Mouse (Mus musculus) c-Kit-positive CD71-positive TER-119-positive erythroid progenitor cells, embryonic 14.5 days (primary cell): ENCODE data around the gene Trim7.
"Not testable (repeated sequence)": the region's sequence is repeated elsewhere in the genome, so short reads cannot be mapped to it uniquely, and the experiment has no call there.

Experiments used
- DNase-seq: peaks from one replicate; pipeline ENCODE4 v3.0.0-alpha.2; 2013; ENCODE audit warnings: low spot score

The Trim7 gene

DNA sequence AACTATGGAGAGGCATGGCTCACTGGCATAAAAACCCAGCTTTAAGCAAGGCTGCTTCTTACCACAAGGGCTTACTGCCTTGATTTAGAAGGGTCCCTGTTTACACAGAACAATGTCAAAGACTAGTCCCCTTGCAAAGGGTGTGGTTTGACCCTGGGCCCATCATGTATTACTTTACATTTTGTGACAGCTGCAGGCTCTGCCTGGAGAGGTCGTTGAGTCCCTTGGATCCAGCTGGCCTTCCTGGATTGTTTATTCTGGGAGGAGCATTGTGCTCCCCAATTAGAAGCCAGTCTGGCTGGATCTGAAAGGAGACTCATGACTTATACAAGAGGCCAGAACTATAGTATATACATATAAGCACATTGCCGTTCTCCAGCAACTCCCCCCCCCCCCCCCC is 24.3 kb downstream of the Trim7 start:
- no peak for DNase-seq

DNA sequence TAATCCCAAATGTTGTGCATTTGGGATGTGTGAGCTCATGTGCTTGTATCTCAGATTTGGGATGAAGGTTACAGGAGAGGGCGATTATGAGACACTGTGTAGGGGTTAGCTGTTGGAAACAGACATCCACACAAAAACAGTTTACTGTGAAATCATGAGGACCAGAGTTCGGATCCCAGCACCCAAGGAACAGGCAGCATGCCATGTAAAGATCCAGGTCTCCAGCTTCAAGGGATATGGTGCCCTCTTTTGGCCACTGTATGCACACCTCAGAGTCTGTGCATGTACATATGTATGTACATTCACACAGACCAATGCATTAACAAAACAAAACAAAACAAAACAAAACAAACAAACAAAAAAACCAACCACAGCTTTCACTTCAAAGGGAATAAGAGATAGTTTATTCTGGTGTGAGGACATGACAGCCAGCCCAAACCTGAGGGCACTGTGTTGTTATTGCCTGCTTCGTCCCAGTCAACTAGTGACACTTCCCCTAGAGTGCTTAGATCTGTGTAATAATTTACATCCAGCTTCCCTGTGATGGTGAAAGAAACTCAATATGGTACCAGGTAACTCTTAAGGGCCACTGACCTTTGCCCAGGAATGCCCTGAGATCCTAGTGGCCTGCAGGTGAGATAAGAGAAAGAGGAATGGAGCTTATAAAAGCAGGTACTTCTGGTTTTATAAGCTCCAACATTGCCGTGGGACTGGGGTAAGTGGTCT is 25.5 kb downstream of the Trim7 start:
- no peak for DNase-seq

DNA sequence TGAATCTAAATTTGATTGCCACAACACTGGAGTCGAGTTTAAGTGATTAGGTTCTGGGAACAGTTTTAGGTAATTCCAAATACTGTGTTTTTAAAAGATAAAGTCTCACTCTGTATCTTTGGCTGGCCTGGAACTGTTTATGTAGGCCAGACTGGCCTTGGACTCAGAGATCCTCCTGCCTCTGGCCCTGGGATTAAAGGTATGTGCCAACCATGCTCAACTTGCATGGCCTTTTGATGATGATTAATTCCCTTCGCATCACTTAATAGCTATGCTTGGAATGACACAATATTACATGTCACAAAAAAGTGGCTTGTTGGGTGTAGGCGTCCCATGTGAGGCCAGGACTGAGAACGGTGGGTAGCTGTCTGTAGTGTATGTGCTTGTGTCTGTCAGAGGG is 26.2 kb downstream of the Trim7 start:
- no peak for DNase-seq

DNA sequence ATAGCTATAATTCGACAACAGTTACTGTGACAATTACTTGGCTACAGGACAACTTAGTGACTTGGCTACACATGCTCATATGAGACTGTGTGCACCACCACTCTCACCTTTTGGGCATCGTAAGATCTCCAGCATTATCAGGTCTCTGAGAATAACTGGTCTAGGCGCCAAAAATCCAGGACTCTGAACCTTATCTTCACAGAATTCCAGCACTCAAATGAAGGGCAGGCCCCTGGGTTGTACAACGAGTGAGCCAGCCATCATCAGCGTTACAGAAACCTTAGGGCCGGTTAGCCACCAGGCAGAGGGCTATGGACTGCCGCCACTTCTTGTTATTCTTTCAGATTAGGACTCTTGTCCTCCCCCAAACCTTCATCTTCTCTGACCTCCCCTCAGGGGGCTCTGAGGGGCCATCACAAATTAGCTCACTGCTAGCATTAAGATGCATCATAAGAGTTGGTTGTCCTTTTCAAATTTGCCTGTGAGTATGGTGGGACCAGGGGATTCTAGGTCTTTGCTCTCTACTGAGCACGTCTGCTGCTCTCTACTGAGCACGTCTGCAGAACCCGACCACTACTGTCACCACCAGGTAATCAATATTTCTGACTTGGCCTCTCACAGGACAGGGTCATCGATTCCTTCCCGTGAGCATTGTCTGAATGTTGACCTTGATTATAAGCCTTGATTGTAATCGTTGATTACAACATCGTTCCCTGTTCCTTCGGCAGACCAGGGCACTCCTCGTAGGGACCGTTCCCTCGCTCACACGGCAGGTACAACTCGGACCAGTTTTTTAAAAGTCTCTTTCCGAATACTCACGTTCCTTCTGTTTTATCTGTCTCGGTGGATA is 26.9 kb downstream of the Trim7 start:
- peak; percentile 25 for DNase-seq

DNA sequence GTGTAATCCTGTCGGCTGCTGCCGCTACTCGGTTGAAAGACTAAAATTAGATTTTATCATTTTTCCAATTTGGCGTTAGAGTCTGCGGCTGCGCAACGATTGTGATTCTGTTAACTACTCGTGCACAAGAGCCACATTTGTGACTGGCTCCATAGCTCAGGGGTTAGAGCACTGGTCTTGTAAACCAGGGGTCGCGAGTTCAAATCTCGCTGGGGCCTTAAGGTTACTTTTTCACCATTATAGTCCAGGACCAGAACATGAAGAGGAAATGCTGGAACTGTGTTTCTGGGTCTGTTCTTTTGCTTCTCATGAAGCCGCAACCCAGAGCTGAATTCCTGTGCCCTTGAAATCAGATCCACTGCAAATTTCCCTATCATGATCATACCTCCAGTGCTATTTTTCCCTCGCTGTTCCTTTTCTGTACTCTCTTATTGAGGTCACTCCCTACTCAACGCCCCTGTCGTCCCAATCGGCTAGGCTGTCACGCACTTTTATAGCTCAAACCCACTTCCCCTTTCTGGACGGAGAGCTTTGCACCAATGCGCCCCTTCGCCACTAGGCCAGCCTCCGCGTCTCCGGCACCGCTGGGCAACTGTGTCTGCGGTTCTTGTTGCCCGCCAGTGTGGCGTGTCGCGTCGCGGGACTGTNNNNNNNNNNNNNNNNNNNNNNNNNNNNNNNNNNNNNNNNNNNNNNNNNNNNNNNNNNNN is 27.7 kb downstream of the Trim7 start:
- DNase-seq = peak; percentile 87

DNA sequence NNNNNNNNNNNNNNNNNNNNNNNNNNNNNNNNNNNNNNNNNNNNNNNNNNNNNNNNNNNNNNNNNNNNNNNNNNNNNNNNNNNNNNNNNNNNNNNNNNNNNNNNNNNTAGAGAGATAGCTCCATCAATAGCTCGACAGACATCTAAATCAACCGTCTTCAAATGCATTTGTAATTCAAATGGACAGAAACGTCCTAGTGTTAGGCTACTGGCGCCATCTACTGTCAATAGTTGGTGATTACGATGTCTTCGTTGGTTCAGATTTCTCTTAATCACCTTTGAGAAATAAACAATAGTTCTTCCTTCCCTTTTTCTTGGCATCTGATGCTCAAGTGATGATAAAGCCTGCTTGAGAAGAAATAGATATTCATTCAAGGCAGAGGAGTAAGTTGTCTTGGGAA is 33.1 kb downstream of the Trim7 start:
- peak; percentile 81 for DNase-seq

DNA sequence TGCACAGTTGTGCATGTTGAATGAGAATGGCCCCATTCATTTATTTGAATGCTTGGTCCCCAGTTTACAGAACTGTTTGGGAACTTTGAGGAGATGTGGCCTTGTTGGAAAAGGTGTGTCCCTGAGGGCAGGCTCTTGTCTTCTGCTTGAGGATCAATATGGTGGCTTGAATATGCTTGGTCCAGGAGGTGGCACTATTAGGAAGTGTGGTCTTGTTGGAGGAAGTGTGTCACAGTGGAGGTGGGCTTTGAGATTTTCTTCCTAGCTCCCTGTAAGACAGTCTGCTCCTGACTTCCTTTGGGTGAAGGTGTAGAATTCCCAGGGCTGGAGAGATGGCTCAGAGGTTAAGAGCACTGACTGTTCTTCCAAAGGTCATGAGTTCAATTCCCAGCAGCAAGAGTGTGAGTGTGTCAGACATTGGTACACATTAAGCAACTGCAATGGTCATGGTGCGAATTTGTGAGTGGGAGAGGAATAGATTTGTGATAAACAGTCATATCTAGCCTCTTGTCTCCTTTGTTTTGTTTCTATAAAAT is 36.9 kb downstream of the Trim7 start:
- DNase-seq = no peak

DNA sequence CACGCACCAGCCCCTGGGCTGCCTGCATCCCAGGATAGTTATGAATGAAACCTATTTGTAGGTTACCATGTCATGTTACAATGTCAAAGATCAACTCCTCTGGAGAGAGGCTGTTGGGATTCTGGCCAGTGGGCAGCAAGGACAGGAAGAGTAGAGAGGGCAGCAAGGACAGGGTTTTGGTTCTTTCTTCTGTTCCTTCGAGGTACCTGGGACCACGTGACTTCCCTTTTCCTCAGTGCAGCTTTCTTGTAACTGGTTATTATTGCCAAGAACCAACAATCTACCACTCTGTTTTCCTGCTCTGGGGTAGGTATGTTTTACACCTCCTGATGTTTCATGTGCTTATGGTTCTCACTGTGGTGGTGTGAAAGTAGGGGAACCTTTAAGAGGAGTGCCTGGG is 37.9 kb downstream of the Trim7 start:
- DNase-seq = no peak

DNA sequence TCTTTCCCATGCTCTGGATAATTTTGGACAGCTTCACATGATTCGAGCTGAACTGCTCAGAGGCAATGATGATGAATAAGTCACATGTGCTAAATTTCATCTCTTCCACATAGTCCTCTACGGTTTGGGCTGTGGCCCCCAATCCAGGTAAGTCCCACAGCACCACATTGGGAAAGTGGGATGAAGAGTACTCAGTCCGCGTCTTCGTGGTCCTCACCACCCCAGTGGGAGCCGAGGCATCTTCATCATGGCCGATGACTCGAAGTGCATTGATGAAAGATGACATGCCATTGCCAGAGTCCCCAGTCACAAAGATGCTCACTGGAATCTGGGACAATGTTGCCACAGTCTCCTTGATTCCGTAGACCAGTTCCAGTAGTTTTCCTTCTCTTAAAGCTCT is 40.5 kb downstream of the Trim7 start:
- no peak for DNase-seq

DNA sequence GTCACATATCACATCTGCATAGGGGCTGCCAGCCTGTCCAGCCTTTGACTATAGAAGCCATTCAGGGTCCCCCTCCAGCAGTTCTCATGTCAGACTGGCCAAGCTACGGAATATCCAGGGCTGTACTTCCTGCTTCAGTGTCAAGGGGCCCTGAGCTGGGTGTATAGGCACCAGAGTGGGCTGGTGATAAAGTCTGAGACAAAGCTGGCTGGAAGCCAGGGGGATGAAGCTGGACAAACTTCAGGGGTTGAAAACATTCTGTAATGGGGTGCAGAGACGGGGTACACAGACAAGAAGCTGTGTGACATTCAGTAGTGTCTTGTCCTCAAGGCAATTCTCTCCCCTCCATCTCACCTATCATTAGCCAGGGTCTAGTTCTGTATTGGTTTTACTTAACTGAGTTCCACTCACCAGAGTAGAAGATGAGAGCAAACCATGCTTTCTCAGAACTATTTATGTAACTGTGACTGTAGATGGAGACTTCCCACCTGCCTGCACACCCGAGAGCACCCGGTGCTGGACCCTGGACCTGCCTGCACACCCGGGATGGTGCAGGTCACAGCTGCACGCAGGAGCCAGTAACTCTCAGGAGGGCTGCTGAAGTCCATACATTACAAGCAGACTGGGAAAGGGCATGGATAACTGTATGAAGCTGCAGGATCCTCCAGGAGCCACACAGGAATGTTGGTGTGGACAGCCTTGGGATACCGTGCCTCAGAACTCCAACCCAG is 43.6 kb downstream of the Trim7 start:
- DNase-seq = peak; percentile 28

DNA sequence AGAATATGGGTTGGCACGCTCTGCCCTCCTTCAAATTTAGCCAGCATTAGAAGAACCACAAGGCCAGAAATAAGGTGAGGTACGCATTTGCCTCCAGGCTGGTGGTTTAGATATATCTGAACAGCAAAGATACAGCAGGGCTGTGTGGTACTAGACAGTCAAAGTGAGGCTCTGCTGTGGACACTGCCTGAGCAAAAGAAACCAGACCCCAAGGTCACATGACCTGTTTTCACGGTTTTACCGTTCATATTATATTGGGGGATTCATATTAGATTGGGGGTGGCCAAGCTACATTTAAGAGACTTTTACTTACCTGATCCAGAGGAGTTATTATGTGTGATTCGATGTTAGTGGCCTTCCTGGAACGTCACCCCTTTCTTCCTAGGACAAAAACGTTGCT is 44.8 kb downstream of the Trim7 start:
- no peak for DNase-seq

DNA sequence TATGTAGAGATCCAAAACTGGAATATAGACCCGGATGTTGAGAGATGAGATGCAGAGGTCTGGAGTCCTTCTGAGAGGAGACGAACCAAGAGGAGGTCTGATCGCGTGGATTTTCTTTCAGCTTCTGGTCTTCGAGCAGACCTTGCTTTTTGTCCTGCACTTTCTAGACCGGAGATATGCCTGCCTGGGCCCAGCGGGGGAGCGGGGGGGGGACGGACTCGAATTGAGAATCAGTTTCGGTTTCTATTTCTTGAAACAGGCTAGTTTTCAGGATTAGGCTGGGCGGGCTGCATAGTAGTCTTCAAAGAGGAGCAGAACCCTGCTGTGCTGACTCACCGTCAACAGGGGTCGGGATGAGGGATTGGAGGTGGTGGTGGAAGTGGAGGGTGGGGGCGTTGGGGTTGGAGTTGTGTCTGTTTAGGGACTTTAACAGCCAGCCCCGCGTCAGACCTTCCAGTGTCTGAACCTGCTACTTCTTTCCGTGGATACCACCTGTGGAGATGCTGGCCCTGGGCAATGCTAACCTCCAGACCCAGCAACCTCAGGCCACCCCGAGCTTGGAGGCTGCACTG is 45.3 kb downstream of the Trim7 start, which contains the start of gene Irgm1:
TSS of gene Irgm1 (minus strand) at position 483 of the 572 bp plus-strand sequence.
- peak; percentile 76 for DNase-seq

DNA sequence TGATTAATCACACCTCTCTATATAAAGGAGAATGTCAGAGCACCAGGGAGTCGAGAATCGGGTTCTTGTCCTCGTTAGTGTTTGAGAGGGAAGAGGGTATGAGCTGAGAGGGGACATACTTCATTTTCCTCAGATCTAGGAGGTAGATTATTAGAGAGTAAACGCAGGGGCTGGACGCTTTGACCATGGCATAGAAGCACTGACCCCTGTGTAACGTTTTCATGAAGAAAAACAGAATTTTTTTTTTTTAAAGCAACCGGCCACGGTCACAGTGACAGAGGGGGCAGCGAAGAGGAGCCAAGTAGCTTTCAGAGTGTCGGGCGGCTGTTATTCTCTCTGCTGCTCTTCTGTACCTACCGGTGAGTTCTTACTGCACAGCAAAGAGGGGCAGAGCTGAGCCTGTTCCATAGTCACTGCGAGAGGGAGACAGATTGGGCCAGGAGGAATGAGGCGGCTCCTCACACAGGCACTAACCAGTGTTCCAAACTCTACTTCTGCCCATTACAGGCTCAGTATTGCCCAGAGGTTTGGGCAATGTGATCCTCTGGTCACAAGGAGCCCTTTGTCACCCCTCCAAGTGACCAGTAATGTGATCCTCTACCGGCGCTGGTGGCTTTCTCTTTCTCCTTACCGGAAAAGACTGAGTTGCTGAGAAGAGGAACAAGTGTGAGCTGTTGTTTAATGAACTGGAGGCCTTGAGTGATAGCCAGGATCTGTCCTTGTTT is 46.0 kb downstream of the Trim7 start:
- DNase-seq = peak; percentile 53

DNA sequence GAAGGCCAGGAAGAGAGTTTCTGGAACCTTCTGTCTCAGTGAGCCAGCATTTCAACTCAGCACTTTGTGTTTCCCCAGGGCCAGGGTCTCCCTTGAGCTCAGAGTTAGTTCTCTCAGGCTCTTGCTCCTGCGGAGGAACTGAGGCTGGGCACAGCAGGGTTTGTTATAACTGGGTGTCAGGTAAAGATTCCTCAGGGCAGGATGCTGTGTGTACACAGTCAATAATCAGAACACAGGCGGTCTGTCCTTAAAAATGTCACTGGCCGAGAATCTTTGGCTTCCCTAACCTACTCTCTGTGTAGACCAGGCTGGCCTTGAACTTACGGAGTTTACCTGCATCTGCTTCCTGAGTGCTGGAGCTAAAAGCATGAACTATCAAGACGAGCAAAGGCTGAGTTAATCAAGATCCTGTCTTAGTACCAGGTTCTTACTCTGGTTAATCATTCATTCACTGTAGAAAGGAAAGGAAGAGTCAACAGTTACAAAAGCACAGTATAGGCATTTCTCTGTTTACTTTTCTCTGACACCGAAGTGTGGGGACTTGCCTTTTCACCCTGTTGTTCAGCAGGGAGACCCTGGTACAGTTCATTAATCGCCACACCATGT is 46.9 kb downstream of the Trim7 start:
- peak; percentile 32 for DNase-seq

DNA sequence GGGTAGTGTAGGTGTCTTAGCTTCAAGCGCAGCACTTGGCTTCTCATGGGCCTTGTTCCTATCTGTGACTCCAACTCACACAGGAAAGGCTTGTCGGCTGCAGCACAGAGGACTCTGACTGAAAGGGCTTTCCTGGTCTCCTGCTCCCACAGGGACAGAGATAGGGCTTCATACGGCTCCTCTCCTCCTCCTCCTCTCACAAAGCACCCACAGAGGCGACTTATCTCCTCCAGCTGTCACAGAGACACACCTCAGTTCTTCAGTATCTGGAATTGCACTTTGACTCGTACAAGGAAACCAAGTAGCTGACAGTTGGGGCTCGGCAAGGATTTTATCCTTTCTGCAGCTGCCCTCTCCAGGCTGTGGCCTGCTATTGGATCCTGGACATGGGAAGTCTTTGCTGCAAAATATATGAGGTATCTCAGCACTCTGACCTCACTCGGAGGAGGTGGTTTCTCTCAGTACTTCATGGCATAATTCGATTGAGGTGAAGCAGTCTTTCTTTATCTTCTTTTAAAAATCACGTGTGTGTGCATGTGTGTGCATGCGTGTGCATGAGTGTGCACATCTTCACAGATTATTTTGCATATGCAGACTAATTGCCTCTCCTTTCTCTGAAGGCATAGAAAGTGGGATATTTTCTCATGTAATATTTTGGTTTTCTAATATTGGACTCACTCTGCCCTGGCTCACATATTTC is 47.8 kb downstream of the Trim7 start:
- peak; percentile 83 for DNase-seq

DNA sequence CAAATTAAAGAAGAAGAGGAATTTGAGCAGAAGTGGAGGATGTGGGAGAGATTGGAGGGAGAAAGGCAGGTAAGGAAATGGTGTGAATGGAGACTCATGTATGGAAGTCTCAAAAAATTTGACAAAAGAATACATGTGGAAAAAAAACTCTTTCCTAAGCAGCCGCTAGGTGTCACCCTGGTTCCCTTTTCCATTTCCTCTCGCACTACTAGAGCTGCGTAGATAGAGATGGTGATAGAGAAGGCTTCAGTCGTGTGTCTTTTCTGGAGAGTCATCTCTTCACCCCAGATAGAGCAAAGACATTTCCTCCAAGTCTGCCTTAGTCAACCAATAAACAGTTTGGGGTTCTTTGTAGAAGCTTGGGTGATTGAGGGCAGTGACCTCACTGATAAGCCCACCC is 48.5 kb downstream of the Trim7 start:
- peak; percentile 73 for DNase-seq

DNA sequence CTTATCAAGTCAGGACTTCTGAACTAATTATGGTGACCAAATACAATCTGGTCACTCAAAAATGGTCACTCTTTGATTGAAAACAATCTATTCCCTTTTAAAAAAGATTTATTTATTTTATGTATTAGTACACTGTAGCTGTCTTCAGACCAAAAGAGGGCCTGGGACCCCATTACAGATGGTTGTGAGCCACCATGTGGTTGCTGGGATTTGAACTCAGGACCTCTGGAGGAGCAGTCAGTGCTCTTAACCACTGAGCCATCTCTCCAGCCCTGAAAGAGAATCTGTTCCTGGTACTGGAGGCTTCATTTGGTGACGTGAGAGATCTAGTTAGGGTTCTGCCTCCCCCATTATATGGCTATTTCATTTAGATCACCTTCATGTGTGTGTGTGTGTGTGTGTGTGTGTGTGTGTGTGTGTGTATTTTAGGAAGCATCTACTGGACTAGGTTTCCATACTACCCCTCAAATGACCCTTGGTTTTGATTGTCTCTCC is 49.5 kb downstream of the Trim7 start:
- DNase-seq = not testable (repeated sequence)

DNA sequence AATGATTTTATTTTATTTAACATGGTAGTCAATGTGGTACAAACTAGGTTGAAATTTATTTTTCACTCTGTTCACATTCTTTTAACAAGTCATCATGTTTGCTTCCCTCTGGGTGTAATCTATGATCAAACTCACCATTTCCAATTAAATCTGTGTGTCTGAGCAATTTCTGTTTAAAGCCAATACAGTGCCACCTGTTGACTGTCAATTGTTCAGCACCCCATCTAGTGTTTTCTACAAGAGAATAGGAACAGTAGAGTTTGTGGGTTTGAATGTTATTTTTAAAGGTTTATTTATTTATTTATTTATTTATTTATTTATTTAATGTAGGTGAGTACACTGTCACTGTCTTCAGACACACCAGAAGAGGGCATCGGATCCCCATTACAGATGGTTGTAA is 50.7 kb downstream of the Trim7 start:
- DNase-seq = no peak

DNA sequence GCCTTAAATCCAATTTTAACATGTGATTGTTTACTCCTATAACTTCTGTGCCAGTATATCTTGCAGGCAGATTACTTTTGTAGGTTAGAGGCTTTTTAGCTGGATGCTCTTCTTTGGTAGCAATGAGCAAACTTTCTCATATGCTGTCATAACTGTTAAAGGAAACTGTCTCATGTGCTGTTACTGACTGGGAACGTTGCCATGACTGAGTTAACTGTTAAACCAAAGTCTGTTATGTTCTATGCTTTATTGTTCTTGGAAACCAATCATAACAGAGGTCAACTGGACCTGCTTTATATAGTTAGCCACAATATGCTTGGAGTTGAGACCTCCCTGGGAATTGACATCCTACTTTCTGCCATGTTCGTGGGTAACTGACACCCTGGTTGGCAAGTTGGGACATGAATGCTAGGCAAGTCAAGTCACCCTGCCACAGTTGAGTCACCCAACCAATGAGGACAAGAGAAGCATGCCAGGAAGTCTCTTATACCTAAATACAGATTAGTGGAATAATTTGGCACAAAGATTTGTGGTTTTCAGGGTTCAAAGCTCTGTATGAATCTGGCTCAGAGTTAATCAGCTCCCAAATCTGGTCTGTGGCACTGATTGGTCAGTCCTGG is 73.0 kb downstream of the Trim7 start:
- no peak for DNase-seq
